Mouse (Mus musculus): ENCODE data around the gene Mfap1a.

DNA sequence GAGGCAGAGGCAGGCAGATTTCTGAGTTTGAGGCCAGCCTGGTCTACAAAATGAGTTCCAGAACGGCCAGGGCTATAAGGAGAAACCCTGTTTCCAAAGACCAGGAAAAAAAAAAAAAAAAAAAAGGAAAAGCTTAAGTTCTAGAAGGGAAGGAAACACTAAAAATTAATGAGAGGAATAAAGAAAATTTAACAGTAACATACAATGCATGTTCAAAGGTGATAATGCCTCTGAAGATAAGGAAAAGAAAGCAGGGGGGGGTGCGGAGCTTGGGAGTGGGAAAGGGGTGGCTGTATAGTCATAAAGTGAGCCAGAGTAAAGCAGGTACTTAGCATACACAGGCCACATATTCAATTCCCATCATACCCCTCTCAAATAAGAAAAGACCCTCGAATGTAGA lies 61.3 kb downstream of the Mfap1a start:
- TF ChIP-seq TAL1 (IDR thresholded peaks at IDR 0.05; ENCODE audit: low read length) = no peak
- no peak for TF ChIP-seq GATA1 (IDR thresholded peaks at IDR 0.05; ENCODE audit: low read length)
